Mouse (Mus musculus) testis, postnatal 10 days (tissue): ENCODE measurements around the gene Tmem139.

Experiments used
- DNase-seq: peaks from one replicate; pipeline ENCODE4 v3.0.0; 2021; ENCODE audit warnings: low spot score

The Tmem139 gene

DNA sequence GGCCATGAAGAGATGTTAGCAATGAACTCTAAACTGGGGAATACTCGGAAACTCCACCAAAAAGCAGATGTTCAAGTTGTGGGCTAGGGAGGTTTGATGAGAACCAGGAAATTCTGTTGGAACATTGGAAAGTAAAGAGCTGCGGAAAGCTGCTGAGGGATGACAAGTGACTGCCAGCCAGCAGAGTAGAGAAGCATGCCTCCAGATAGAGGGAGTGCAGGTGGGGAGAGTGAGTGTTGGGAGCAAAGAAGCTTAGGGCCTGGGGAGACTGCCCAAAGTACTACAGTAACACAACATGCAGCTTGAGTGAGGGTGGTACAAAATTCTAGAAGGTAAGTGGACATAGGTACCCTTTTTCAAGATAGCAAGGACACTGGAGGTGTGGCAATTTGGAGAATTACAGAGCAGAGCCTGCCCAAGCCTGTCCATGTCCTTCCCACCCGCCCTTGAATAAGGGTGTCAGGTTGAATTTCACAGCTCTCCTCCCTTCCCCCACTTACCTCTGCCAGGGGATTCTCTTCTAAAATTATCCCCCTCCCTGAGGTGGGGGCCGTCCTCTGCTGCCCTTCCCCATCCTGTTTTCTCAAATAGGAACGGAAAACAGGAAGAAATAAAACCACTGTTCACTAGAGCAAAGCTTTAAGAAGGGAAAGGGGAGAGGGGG lies 21.2 kb downstream of the Tmem139 start:
- DNase-seq: no peak

DNA sequence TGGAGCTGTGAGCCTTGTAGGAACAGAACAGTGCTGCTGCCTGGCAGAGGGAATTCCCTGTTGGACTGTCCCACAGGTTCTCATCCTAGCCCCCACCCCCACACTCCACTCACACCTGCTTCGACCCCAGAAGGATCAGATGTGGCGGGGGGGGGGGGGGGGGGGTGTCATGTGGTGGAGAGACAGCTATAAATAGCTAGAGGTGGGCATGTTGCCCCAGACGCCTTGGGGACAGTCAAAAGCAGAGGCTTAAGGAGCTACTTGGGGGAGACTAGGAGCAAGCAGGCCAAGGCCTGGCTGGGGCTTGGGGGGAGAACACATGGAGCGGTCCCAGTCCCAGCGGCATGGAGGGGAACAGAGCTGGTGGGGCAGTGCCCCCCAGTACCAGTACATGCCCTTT lies 24.7 kb downstream of the Tmem139 start, which contains the start of gene Clcn1:
Clcn1 (plus strand) TSS at position 238 of the 400 bp plus-strand sequence.
- no peak for DNase-seq

DNA sequence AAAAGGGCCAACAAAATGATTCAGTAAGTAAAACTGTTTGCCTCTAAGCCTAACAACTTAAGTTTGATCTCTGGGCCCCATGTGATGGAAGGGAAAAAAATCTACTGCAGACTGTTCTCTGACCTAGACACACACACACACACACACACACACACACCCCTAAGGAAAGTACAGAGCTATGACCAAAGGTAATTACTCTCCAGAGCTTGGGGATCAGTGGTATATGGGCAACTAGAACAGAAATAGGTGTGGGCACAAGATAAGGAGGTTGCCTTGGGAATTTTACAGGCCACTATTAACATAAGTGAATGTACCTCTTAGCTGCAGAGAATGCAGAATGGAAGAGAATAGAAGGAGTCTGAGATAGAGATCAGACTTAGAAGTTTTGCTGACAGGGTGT lies 25.8 kb downstream of the Tmem139 start:
- no peak for DNase-seq

DNA sequence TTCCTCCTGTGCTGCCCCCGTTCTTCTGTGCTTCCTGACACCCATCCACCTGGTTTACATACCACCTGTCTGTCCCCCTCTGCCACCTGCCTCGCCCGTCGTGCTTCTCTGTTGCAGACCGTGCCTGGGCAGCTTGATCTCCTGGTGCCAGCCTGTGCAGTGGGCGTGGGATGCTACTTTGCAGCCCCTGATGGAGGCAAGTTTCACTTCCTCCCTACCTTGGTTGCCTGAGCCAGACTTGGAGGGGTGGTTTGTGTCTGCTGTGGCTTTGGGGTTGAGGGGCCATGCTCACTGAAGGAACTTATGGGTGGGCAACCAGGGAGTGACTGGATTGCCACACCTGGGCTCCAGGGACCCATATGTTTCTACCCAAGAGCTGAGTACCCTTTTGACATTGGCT lies 31.6 kb downstream of the Tmem139 start:
- no peak for DNase-seq

DNA sequence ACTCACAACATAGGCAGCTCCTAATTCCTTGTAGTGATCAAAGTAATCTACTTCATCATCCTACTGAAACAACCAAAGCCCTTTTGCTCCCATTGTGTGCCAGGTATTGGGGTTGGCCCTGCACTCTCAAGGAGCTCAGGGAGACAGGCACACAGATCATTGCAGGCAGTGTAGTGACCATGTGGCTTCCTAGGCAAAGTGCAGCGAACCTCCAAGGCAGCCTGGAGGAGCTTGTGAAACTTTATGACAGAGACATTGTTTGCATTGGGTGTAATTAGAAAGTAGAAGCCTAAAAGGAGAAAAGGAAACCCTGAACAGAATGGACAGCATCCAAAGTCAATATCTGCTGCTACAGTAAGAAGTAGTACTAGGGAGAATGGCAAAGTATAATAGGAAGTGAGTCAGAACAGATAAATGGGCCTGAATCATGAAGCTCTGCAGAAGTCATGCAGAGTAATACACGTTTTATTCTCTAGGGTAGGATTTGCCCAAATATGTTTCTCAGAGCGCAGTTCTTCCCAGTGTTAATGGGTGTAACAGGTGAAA lies 33.9 kb downstream of the Tmem139 start:
- no peak for DNase-seq

DNA sequence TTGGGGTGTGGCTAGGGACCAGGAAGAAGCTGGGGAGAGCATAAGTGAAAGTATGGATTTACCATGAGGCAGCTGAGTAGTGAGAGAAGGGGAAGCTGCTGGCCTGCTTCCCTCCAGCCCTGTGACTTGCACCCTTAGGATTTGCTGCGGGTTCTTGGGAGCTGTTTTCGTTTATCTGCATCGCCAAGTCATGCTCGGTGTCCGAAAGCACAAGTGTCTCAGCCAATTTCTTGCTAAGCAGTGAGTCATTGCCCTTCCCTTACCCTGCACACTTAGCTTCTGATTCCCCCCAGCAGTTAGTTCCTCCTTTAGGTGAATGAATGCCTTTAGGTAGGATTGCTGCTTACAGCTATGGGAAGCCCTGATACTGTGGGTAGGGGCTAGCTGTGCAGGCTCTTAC lies 37.6 kb downstream of the Tmem139 start:
- no peak for DNase-seq

DNA sequence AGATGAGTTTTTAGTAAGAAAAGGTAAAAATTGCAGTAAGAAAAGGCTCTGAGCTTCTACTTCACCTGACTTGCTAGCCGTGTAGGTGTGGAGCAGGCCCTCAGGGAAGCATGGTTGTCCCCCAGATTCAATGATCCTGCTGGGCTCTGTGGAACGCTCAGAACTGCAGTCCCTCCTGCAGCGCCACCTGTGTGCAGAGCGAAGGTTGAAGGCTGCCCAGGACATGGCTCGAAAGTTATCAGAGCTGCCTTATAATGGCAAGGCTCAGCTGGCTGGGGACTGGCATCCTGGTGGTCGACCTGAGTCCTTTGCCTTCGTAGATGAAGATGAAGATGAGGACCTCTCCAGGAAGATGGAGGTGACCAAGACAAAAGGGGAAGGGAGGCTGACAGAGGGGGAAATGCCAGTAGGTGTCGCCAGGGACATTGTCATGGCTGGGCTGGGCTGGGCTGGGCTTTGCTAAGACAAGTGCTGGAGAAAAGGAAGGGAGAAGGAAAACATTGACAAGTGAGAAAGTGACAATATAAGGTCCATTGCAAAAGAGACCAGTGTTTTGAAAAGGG lies 48.1 kb downstream of the Tmem139 start:
- DNase-seq: no peak

DNA sequence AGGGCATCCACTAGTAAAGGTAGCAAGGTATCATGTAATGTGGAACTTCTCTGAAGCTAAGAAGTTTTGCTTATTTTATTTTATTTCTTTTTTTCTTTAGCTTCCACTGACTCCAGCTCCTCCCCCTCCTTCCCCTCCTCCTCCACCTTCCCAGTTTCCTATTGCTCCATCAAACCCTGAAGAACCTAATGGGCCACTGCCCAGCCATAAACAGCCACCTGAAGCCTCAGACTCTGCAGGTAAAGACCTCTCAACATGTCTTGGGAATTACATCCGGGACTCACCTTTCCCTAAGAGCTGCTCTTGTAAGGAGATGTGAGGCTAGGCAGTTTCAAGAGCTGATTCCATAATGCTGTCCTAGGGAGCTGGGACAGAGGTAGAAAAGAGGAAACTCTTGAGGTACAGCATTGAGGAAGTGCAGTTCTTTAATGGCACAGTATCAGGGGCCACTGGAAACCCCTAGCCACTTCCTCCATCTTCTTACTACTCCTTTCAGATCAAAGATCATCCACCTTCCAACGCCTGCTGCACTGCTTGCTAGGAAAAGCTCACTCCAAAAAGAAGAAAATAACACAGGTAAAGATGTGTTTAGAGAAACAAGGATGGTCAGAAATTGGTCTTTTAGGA lies 48.8 kb downstream of the Tmem139 start:
- no peak for DNase-seq
